Mouse (Mus musculus) G1E (cell line): ENCODE data around the gene Ptprm. TPM values are rescaled to one million over a fixed set of nuclear protein-coding genes. Genes with fewer than 3 reads are reported as not detected.

ENCODE experiments used
- ATAC-seq: 2 replicates; pipeline ENCODE4 v1.8.0; 2016; ENCODE audit warnings: mild to moderate bottlenecking; ENCODE audit not compliant: insufficient number of reproducible peaks, poor library complexity, low FRiP score, severe bottlenecking; ENCODE audit errors: extremely low read depth
- DNase-seq: peaks from one replicate; pipeline ENCODE4 v3.0.0; 2012; ENCODE audit warnings: low spot score
- H3K27me3 ChIP-seq: 2 replicates; pipeline ENCODE4 v1.6.1; 2012; ENCODE audit warnings: mild to moderate bottlenecking, low read length, inconsistent platforms; ENCODE audit not compliant: insufficient read depth
- H3K36me3 ChIP-seq: replicated peaks from 2 replicates; pipeline ENCODE3; 2012; ENCODE audit warnings: mild to moderate bottlenecking, inconsistent platforms
- H3K4me1 ChIP-seq: 2 replicates; pipeline ENCODE4 v1.6.1; 2012; ENCODE audit warnings: low read depth, low read length, inconsistent platforms, mixed read lengths; ENCODE audit not compliant: insufficient read depth
- H3K4me3 ChIP-seq: 2 replicates; pipeline ENCODE4 v1.5.1; 2012; ENCODE audit warnings: low read depth, mild to moderate bottlenecking, inconsistent platforms, low read length, moderate library complexity, mixed read lengths
- H3K9me3 ChIP-seq: replicated peaks from 2 replicates; pipeline ENCODE4 v1.6.1; 2012; ENCODE audit warnings: inconsistent platforms
- CTCF ChIP-seq: IDR thresholded peaks from 2 replicates; pipeline ENCODE4 v1.5.1; 2012; ENCODE audit warnings: low read depth, low read length, inconsistent platforms, mixed read lengths
- GATA1 ChIP-seq: IDR thresholded peaks from 2 replicates; pipeline ENCODE4 v1.6.1; 2012; ENCODE audit warnings: borderline replicate concordance, low read length, inconsistent platforms, mixed read lengths
- GATA2 ChIP-seq: IDR thresholded peaks from 2 replicates; pipeline ENCODE4 v1.6.1; 2012; ENCODE audit warnings: low read depth, low read length, inconsistent platforms, borderline replicate concordance
- POLR2AphosphoS5 ChIP-seq: IDR thresholded peaks from 2 replicates; pipeline ENCODE4 v1.6.1; 2012; ENCODE audit warnings: low read depth, low read length, inconsistent platforms; ENCODE audit not compliant: insufficient replicate concordance
- TAL1 ChIP-seq: conservative IDR thresholded peaks from 2 replicates; pipeline ENCODE4 v1.6.1; 2012; ENCODE audit warnings: low read depth, low read length, inconsistent platforms, mixed read lengths
- polyA plus RNA-seq: library from polyadenylated mRNA; stranded (reverse); fragments of >175 nt; gene quantifications from 2 replicates; pipeline ENCODE4 v1.2.3, GENCODE M21; 2012
- total RNA-seq, 2 experiments: library from RNA; stranded (forward) in 1 of 2; stranded (reverse) in 1 of 2; fragments of 200-1000 nt in 1 of 2; fragments of >200 nt in 1 of 2; fragmentation: Nextera tagmentation in 1 of 2; gene quantifications; 2 replicates each; pipeline ENCODE4 v1.2.3; 2014 to 2017

Gene Ptprm
- total and polyA plus RNA-seq, 3 experiments = 0.27 TPM; not detected in 2

- ATAC-seq (no peak), DNase-seq (no peak)
- Histone ChIP-seq H3K4me1 (no peaks in the 10 kb centered on the region), H3K36me3 (no peaks in the 10 kb centered on the region), H3K9me3 (peaks cover 15% of the 10 kb centered on the region), H3K4me3 (no peak overlapping the region), H3K27me3 (no peaks in the 10 kb centered on the region)
- TF ChIP-seq TAL1 (no peak), GATA1 (no peak), POLR2AphosphoS5 (no peak), CTCF (no peak), GATA2 (no peak)
These were observed 127.3 kb downstream of the Ptprm start for GRCm38 (mm10) chr17:67226991-67227390.

GRCm38 (mm10) chr17:67215326-67215725 lies 138.9 kb downstream of the Ptprm start:
- no peaks in the 10 kb centered on the region for H3K4me1 ChIP-seq
- H3K27me3 ChIP-seq = no peaks in the 10 kb centered on the region
- DNase-seq (no peak), ATAC-seq (no peak)
- no peak overlapping the region for H3K4me3 ChIP-seq
- H3K9me3 ChIP-seq = peaks cover 44% of the 10 kb centered on the region
- TF ChIP-seq CTCF = no peak
- TF ChIP-seq TAL1 = no peak
- TF ChIP-seq POLR2AphosphoS5 = no peak
- no peak for TF ChIP-seq GATA2
- no peak for TF ChIP-seq GATA1
- H3K36me3 ChIP-seq = no peaks in the 10 kb centered on the region

GRCm38 (mm10) chr17:67213711-67214110 lies 140.5 kb downstream of the Ptprm start:
- H3K4me1 ChIP-seq = no peaks in the 10 kb centered on the region
- TF ChIP-seq TAL1 (no peak), POLR2AphosphoS5 (no peak), GATA2 (no peak), CTCF (no peak), GATA1 (no peak)
- peaks cover 42% of the 10 kb centered on the region for H3K9me3 ChIP-seq
- no peak for ATAC-seq
- H3K4me3 ChIP-seq = no peak overlapping the region
- H3K36me3 ChIP-seq = no peaks in the 10 kb centered on the region
- H3K27me3 ChIP-seq = no peaks in the 10 kb centered on the region
- no peak for DNase-seq

GRCm38 (mm10) chr17:67209676-67210344 lies 144.4 kb downstream of the Ptprm start:
- H3K9me3 ChIP-seq = peaks cover 44% of the 10 kb centered on the region
- H3K27me3 ChIP-seq = no peaks in the 10 kb centered on the region
- no peak for TF ChIP-seq GATA1
- no peak for TF ChIP-seq CTCF
- no peaks in the 10 kb centered on the region for H3K4me1 ChIP-seq
- no peak for ATAC-seq
- no peaks in the 10 kb centered on the region for H3K36me3 ChIP-seq
- no peak for DNase-seq
- no peak overlapping the region for H3K4me3 ChIP-seq

GRCm38 (mm10) chr17:67208600-67208999 lies 145.7 kb downstream of the Ptprm start:
- Histone ChIP-seq H3K36me3 (no peaks in the 10 kb centered on the region), H3K27me3 (no peaks in the 10 kb centered on the region), H3K9me3 (peaks cover 49% of the 10 kb centered on the region), H3K4me1 (no peaks in the 10 kb centered on the region), H3K4me3 (no peak overlapping the region)
- DNase-seq (no peak), ATAC-seq (no peak)
- TF ChIP-seq POLR2AphosphoS5 (no peak), TAL1 (no peak), GATA1 (no peak), CTCF (no peak), GATA2 (no peak)

GRCm38 (mm10) chr17:67206984-67207383 lies 147.3 kb downstream of the Ptprm start:
- Histone ChIP-seq H3K9me3 (peaks cover 48% of the 10 kb centered on the region), H3K4me1 (no peaks in the 10 kb centered on the region), H3K4me3 (no peak overlapping the region), H3K27me3 (no peaks in the 10 kb centered on the region), H3K36me3 (no peaks in the 10 kb centered on the region)
- ATAC-seq (no peak), DNase-seq (no peak)
- no peak for TF ChIP-seq TAL1

GRCm38 (mm10) chr17:67201151-67201550 lies 153.1 kb downstream of the Ptprm start:
- no peak overlapping the region for H3K4me3 ChIP-seq
- H3K9me3 ChIP-seq = peaks cover 47% of the 10 kb centered on the region
- DNase-seq (no peak), ATAC-seq (no peak)
- no peaks in the 10 kb centered on the region for H3K4me1 ChIP-seq
- no peaks in the 10 kb centered on the region for H3K27me3 ChIP-seq
- TF ChIP-seq POLR2AphosphoS5 (no peak), GATA2 (no peak), GATA1 (no peak), TAL1 (no peak), CTCF (no peak)
- H3K36me3 ChIP-seq = no peaks in the 10 kb centered on the region
